Mouse (Mus musculus) brain, embryonic 14.5 days (tissue): ENCODE measurements around the gene Jtb.

Experiments
- CTCF ChIP-seq: fragments of 200-500 bp; IDR thresholded peaks from 2 replicates; pipeline ENCODE4 v1.5.1; 2012; ENCODE audit warnings: inconsistent platforms, mild to moderate bottlenecking, moderate library complexity, borderline replicate concordance; ENCODE audit not compliant: insufficient read depth, insufficient read length; ENCODE audit errors: extremely low read depth
- POLR2A ChIP-seq: fragments of 200-500 bp; IDR thresholded peaks from 2 replicates; pipeline ENCODE4 v1.6.1; 2012; ENCODE audit warnings: mild to moderate bottlenecking, inconsistent platforms, borderline replicate concordance; ENCODE audit not compliant: poor library complexity, insufficient read depth, insufficient read length, severe bottlenecking; ENCODE audit errors: extremely low read depth

DNA sequence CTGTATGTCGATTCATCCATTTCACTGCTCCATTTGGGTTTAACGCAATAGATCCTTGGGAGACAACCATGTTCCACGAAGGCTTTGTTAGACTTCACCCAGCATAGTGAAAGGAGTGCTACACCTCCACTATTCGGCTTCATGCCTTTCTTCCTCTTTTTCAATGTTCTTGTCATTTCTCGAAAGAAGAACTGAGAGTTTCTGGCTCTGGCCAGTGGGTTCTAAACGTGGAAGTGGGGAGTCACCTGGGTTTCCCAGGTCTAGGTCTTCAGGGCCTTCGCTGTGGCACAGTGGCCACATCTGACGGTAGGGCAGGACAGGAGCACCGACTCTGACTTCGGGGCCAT, 33.3 kb downstream of the Jtb start:
- no peak for TF ChIP-seq POLR2A
- TF ChIP-seq CTCF: no peak
